ENCODE assay signal across 8 mouse cellular contexts in genomic region chr11:30985877-30986624, GRCm38 (mm10). TPM values are rescaled to one million over a fixed set of nuclear protein-coding genes. Genes with fewer than 3 reads are reported as not detected.
DNase-seq lines count a peak whose midpoint lies in the region; ATAC-seq and TF ChIP-seq lines count a peak whose summit lies in the region.

Chac2 (minus strand) TSS chr11:30986350.

- H3K36me3 ChIP-seq in embryonic facial prominence, embryonic 14.5 days (ENCODE audit: control insufficient read depth, insufficient read depth, low read length), result no peaks in the 10 kb centered on the region
- no peaks in the 10 kb centered on the region; the same call in 1 of the 2 replicates for H3K36me3 ChIP-seq in heart, adult 2 months (ENCODE audit: control insufficient read depth, insufficient read depth, low read length)
- 0 out of 2 replicates have a peak, but pooled peaks cover 4% of the 10 kb centered on the region for H3K36me3 ChIP-seq in limb, embryonic 13.5 days
- H3K36me3 ChIP-seq in midbrain, embryonic 16.5 days (ENCODE audit: control insufficient read depth, insufficient read depth, low read length), result no peaks in the 10 kb centered on the region; the same call in 1 of the 2 replicates

- 1% methylated on average over 22 of the region's 22 CpGs for WGBS in embryonic facial prominence, embryonic 14.5 days
- under 1% methylated on average over 22 of the region's 22 CpGs for WGBS in heart, adult 2 months
- 1% methylated on average over 22 of the region's 22 CpGs for WGBS in limb, embryonic 13.5 days
- under 1% methylated on average over 22 of the region's 22 CpGs for WGBS in midbrain, embryonic 16.5 days

- peak; percentile 60 for TF ChIP-seq POLR2A in heart, adult 2 months (IDR thresholded peaks at IDR 0.05; ENCODE audit: insufficient read depth, low read depth, low read length)

- peak; percentile 97 for DNase-seq in 3T3-L1 (ENCODE audit: low read depth, low spot score)
- DNase-seq in adrenal gland, postnatal 4 days (ENCODE audit: low spot score in 2 of 2), result peak; percentile 62 to 77
- peak; percentile 96 for DNase-seq in embryonic facial prominence, embryonic 14.5 days (ENCODE audit: low spot score)
- DNase-seq in heart, adult 2 months, result peak; percentile 86 to 89
- DNase-seq in kidney, adult 8-10 months, result peak; percentile 95 to 96
- peak; percentile 86 to 92 for DNase-seq in spleen, postnatal 10 days (ENCODE audit: low spot score in 2 of 2)

- peaks cover 7% of the 10 kb centered on the region; the same call in 1 of the 2 replicates for H3K4me1 ChIP-seq in embryonic facial prominence, embryonic 14.5 days (ENCODE audit: control insufficient read depth, insufficient read depth, low read length)
- peaks cover 3% of the 10 kb centered on the region for H3K4me1 ChIP-seq in heart, adult 2 months (ENCODE audit: control insufficient read depth, insufficient read depth, low read length)
- H3K4me1 ChIP-seq in limb, embryonic 13.5 days, result peaks cover 5% of the 10 kb centered on the region
- H3K4me1 ChIP-seq in midbrain, embryonic 16.5 days (ENCODE audit: control insufficient read depth, insufficient read depth, low read length), result peaks cover 9% of the 10 kb centered on the region

- H3K9ac ChIP-seq in embryonic facial prominence, embryonic 14.5 days (ENCODE audit: low read depth, low read length), result peak within 1 kb of the TSS; percentile 78
- H3K9ac ChIP-seq in heart, adult 2 months (ENCODE audit: low read depth, low read length), result peak within 1 kb of the TSS; percentile 87
- peak within 1 kb of the TSS; percentile 73 for H3K9ac ChIP-seq in limb, embryonic 13.5 days
- peak within 1 kb of the TSS; percentile 71 for H3K9ac ChIP-seq in midbrain, embryonic 16.5 days (ENCODE audit: low read depth, low read length)

- peak within 1 kb of the TSS; percentile 66 for H3K4me3 ChIP-seq in embryonic facial prominence, embryonic 14.5 days (ENCODE audit: low read depth, low read length)
- H3K4me3 ChIP-seq in heart, adult 2 months, result peak within 1 kb of the TSS; percentile 58
- peak within 1 kb of the TSS; percentile 61 for H3K4me3 ChIP-seq in limb, embryonic 13.5 days
- H3K4me3 ChIP-seq in midbrain, embryonic 16.5 days (ENCODE audit: low read depth, low read length), result peak within 1 kb of the TSS; percentile 68

- H3K9me3 ChIP-seq in embryonic facial prominence, embryonic 14.5 days (ENCODE audit: control insufficient read depth, low read length), result no peaks in the 10 kb centered on the region
- no peaks in the 10 kb centered on the region for H3K9me3 ChIP-seq in limb, embryonic 13.5 days
- no peaks in the 10 kb centered on the region for H3K9me3 ChIP-seq in midbrain, embryonic 16.5 days (replicated peaks; ENCODE audit: control insufficient read depth, low read length, poor library complexity, severe bottlenecking)

- intact Hi-C loops in heart, adult 2 months (cut with DNase I), result loop anchor here (2.0 to 10.0 kb wide), 2 partner anchors 31 to 389 kb away; partner anchors contain the start of genes Erlec1 and Stc2

- no peaks in the 10 kb centered on the region for H3K27me3 ChIP-seq in embryonic facial prominence, embryonic 14.5 days (replicated peaks; ENCODE audit: control insufficient read depth, insufficient read depth, low read length)
- no peaks in the 10 kb centered on the region for H3K27me3 ChIP-seq in heart, adult 2 months (ENCODE audit: control insufficient read depth, insufficient read depth, low read length)
- no peaks in the 10 kb centered on the region for H3K27me3 ChIP-seq in limb, embryonic 13.5 days
- no peaks in the 10 kb centered on the region for H3K27me3 ChIP-seq in midbrain, embryonic 16.5 days (ENCODE audit: control insufficient read depth, insufficient read depth, low read depth, low read length)

- peak; percentile 98 for ATAC-seq in embryonic facial prominence, embryonic 14.5 days (ENCODE audit: low read depth)
- peak; percentile 97 for ATAC-seq in limb, embryonic 13.5 days (ENCODE audit: low FRiP score, low read depth)
- peak; percentile 99 for ATAC-seq in midbrain, embryonic 16.5 days

- TF ChIP-seq EP300 in heart, adult 2 months (IDR thresholded peaks at IDR 0.05; ENCODE audit: insufficient read depth, low read depth, low read length), result 0 out of 2 replicates have a peak, but pooled peaks have one; percentile 8

- no peaks in the 10 kb centered on the region for H3K79me2 ChIP-seq in heart, adult 2 months (replicated peaks; ENCODE audit: control insufficient read depth, insufficient read depth, low read length)

- TF ChIP-seq CTCF in heart, adult 2 months (IDR thresholded peaks at IDR 0.05), result no peak

- peak within 1 kb of the TSS; percentile 75 for H3K27ac ChIP-seq in embryonic facial prominence, embryonic 14.5 days (replicated peaks; ENCODE audit: low read depth, low read length)
- peak within 1 kb of the TSS; percentile 84 for H3K27ac ChIP-seq in heart, adult 2 months
- peak within 1 kb of the TSS; percentile 72; the same call in 1 of the 2 replicates for H3K27ac ChIP-seq in limb, embryonic 13.5 days
- peak within 1 kb of the TSS; percentile 81 for H3K27ac ChIP-seq in midbrain, embryonic 16.5 days (ENCODE audit: low read length)

- H3K4me2 ChIP-seq in embryonic facial prominence, embryonic 14.5 days (ENCODE audit: low read depth, low read length), result peak within 1 kb of the TSS; percentile 78
- H3K4me2 ChIP-seq in limb, embryonic 13.5 days (replicated peaks), result peak within 1 kb of the TSS; percentile 79
- H3K4me2 ChIP-seq in midbrain, embryonic 16.5 days (ENCODE audit: low read length), result peak within 1 kb of the TSS; percentile 56

RNA-seq across cellular contexts. Expression of gene Chac2, which starts in this region (rescaled TPM):
- total RNA-seq in adrenal gland, postnatal 4 days (2021), result 1 to 10 TPM; 9.0 TPM
- polyA plus RNA-seq in embryonic facial prominence, embryonic 14.5 days (2014; fragmentation: Nextera tagmentation; extraction: Ambion mirVana), result 12.5 and 15.0 TPM in 2 replicates
- 10 to 100 TPM; 25.7 to 25.9 TPM for total RNA-seq in heart, adult 2 months (2021)
- 5.8 and 10.1 TPM in 2 replicates for polyA plus RNA-seq in heart, adult 2 months (2012; rRNA removed)
- polyA plus RNA-seq in limb, embryonic 13.5 days (2015; fragmentation: Nextera tagmentation; extraction: Ambion mirVana), result 11.5 and 12.0 TPM in 2 replicates
- polyA plus RNA-seq in midbrain, embryonic 16.5 days (2015; fragmentation: Nextera tagmentation; extraction: Ambion mirVana), result 35.2 and 39.4 TPM in 2 replicates

Comparison
In these comparisons a context has a peak if more than half of its experiments do, and no peak if none do; other contexts are left out.
1. Peak in every context shown above with its lines: DNase-seq, ATAC-seq, H3K4me3 ChIP-seq and H3K27ac ChIP-seq.